Mouse (Mus musculus) neural tube, embryonic 15.5 days (tissue): Measurements from ENCODE around the gene Gm17268. TPM values are rescaled to one million over a fixed set of nuclear protein-coding genes. Genes with fewer than 3 reads are reported as not detected.

Source experiments
- ATAC-seq: fragments of 200-750 bp; cut with Nextera tagmentation; 2 replicates; pipeline ENCODE4 v1.8.0; 2017; ENCODE audit warnings: mild to moderate bottlenecking, moderate TSS enrichment, moderate library complexity; ENCODE audit not compliant: low FRiP score
- H3K27ac ChIP-seq: fragments of 300-500 bp; sonication (generic); replicated peaks from 2 replicates; pipeline ENCODE4 v1.5.1; 2015; ENCODE audit warnings: mild to moderate bottlenecking, inconsistent platforms
- H3K27me3 ChIP-seq: fragments of 300-500 bp; sonication (generic); replicated peaks from 2 replicates; pipeline ENCODE4 v1.6.1; 2015; ENCODE audit warnings: inconsistent platforms
- H3K36me3 ChIP-seq: fragments of 300-500 bp; sonication (generic); 2 replicates; pipeline ENCODE4 v1.6.1; 2015; ENCODE audit warnings: inconsistent platforms
- H3K4me1 ChIP-seq: fragments of 300-500 bp; sonication (generic); 2 replicates; pipeline ENCODE4 v1.6.1; 2015; ENCODE audit warnings: inconsistent platforms
- H3K4me2 ChIP-seq: fragments of 300-500 bp; sonication (generic); 2 replicates; pipeline ENCODE4 v1.6.1; 2015; ENCODE audit warnings: inconsistent platforms, mild to moderate bottlenecking, moderate library complexity
- H3K4me3 ChIP-seq: fragments of 300-500 bp; sonication (generic); replicated peaks from 2 replicates; pipeline ENCODE4 v1.5.1; 2015; ENCODE audit warnings: mild to moderate bottlenecking, inconsistent platforms
- H3K9ac ChIP-seq: fragments of 300-500 bp; sonication (generic); replicated peaks from 2 replicates; pipeline ENCODE4 v1.6.1; 2015; ENCODE audit warnings: mild to moderate bottlenecking, inconsistent platforms
- H3K9me3 ChIP-seq: fragments of 300-500 bp; sonication (generic); replicated peaks from 2 replicates; pipeline ENCODE4 v1.6.1; 2016; ENCODE audit warnings: inconsistent platforms
- WGBS: fragments of 180-500 bp; shearing (Covaris S2); methylation state at CpG from one replicate; pipeline ENCODE4 v1.1.7; 2015; ENCODE audit warnings: mixed read lengths; 5-methylcytosine and 5-hydroxymethylcytosine counted together
- polyA plus RNA-seq: library from polyadenylated mRNA; unstranded; fragments of >200 nt; fragmentation: Nextera tagmentation; extraction: Ambion mirVana; gene quantifications from 2 replicates; pipeline ENCODE4 v1.2.1, GENCODE M21; 2015

Gm17268 gene
- polyA plus RNA-seq, 1 experiment from 2014 or later, result not detected

- no peaks in the 10 kb centered on the region for H3K9me3 ChIP-seq
- H3K27me3 ChIP-seq, result peaks cover 3% of the 10 kb centered on the region
- no peak overlapping the region for H3K9ac ChIP-seq
- H3K4me1 ChIP-seq, result peaks cover 2% of the 10 kb centered on the region; the same call in 1 of the 2 replicates
- no peak overlapping the region for H3K4me3 ChIP-seq
- no peaks in the 10 kb centered on the region for H3K36me3 ChIP-seq
- ATAC-seq, result no peak
- 58% methylated on average over 5 of the region's 5 CpGs for WGBS
- no peak overlapping the region for H3K4me2 ChIP-seq
- H3K27ac ChIP-seq, result no peak overlapping the region
Observed at GRCm38 (mm10) chr11:82000581-82000980, 37.8 kb downstream of the Gm17268 start.

- H3K4me1 ChIP-seq, result peaks cover 2% of the 10 kb centered on the region; the same call in 1 of the 2 replicates
- no peaks in the 10 kb centered on the region for H3K36me3 ChIP-seq
- ATAC-seq, result no peak
- no peaks in the 10 kb centered on the region for H3K9me3 ChIP-seq
- 74% methylated on average over 4 of the region's 4 CpGs for WGBS
- H3K9ac ChIP-seq, result no peak overlapping the region
- H3K27ac ChIP-seq, result no peak overlapping the region
- peaks cover 3% of the 10 kb centered on the region for H3K27me3 ChIP-seq
- no peak overlapping the region for H3K4me3 ChIP-seq
- H3K4me2 ChIP-seq, result no peak overlapping the region
Observed at GRCm38 (mm10) chr11:81999469-81999868, 38.9 kb downstream of the Gm17268 start.

GRCm38 (mm10) chr11:81998646-81999045 lies 39.7 kb downstream of the Gm17268 start:
- no peaks in the 10 kb centered on the region for H3K9me3 ChIP-seq
- no peak overlapping the region for H3K4me2 ChIP-seq
- 94% methylated on average over 3 of the region's 3 CpGs for WGBS
- H3K4me1 ChIP-seq, result peaks cover 2% of the 10 kb centered on the region; the same call in 1 of the 2 replicates
- ATAC-seq, result no peak
- no peaks in the 10 kb centered on the region for H3K36me3 ChIP-seq
- H3K9ac ChIP-seq, result no peak overlapping the region
- H3K4me3 ChIP-seq, result no peak overlapping the region
- no peak overlapping the region for H3K27ac ChIP-seq
- H3K27me3 ChIP-seq, result peaks cover 3% of the 10 kb centered on the region

- peaks cover 3% of the 10 kb centered on the region for H3K27me3 ChIP-seq
- H3K4me1 ChIP-seq, result peaks cover 2% of the 10 kb centered on the region; the same call in 1 of the 2 replicates
- H3K9ac ChIP-seq, result no peak overlapping the region
- no peaks in the 10 kb centered on the region for H3K36me3 ChIP-seq
- no peak for ATAC-seq
- no peaks in the 10 kb centered on the region for H3K9me3 ChIP-seq
- no peak overlapping the region for H3K27ac ChIP-seq
- H3K4me3 ChIP-seq, result no peak overlapping the region
- 89% methylated on average over 5 of the region's 5 CpGs for WGBS
- H3K4me2 ChIP-seq, result no peak overlapping the region
Observed at GRCm38 (mm10) chr11:81997085-81997484, 41.3 kb downstream of the Gm17268 start.

GRCm38 (mm10) chr11:81996172-81996841 lies 42.1 kb downstream of the Gm17268 start:
- Histone ChIP-seq H3K27me3 (peaks cover 3% of the 10 kb centered on the region), H3K36me3 (no peaks in the 10 kb centered on the region), H3K9ac (no peak overlapping the region), H3K4me3 (no peak overlapping the region), H3K4me1 (peaks cover 2% of the 10 kb centered on the region; the same call in 1 of the 2 replicates), H3K4me2 (no peak overlapping the region), H3K27ac (0 out of 2 replicates have a peak overlapping the region, but pooled peaks have one; percentile 6), H3K9me3 (no peaks in the 10 kb centered on the region)
- no peak for ATAC-seq
- WGBS, result 58% methylated on average over 10 of the region's 10 CpGs

GRCm38 (mm10) chr11:81983146-81983545 lies 55.2 kb downstream of the Gm17268 start:
- Histone ChIP-seq H3K4me1 (peaks cover 10% of the 10 kb centered on the region), H3K4me2 (no peak overlapping the region), H3K9ac (no peak overlapping the region), H3K4me3 (no peak overlapping the region), H3K27ac (no peak overlapping the region), H3K27me3 (0 out of 2 replicates have a peak, but pooled peaks cover 4% of the 10 kb centered on the region), H3K36me3 (no peaks in the 10 kb centered on the region), H3K9me3 (no peaks in the 10 kb centered on the region)
- no peak for ATAC-seq
- 44% methylated on average over 5 of the region's 5 CpGs for WGBS

GRCm38 (mm10) chr11:81982191-81982590 lies 56.2 kb downstream of the Gm17268 start:
- peaks cover 7% of the 10 kb centered on the region for H3K4me1 ChIP-seq
- H3K27ac ChIP-seq, result no peak overlapping the region
- no peak overlapping the region for H3K9ac ChIP-seq
- H3K27me3 ChIP-seq, result 0 out of 2 replicates have a peak, but pooled peaks cover 4% of the 10 kb centered on the region
- H3K36me3 ChIP-seq, result no peaks in the 10 kb centered on the region
- 27% methylated on average over 11 of the region's 11 CpGs for WGBS
- ATAC-seq, result no peak
- H3K4me2 ChIP-seq, result no peak overlapping the region
- H3K9me3 ChIP-seq, result no peaks in the 10 kb centered on the region
- no peak overlapping the region for H3K4me3 ChIP-seq

Other genes with a start within 250 kb of the Gm17268 start
- 1.2 TPM in 2 replicates for gene 5530401A14Rik, start 177.9 kb downstream of the Gm17268 start, polyA plus RNA-seq
- 19.2 and 21.3 TPM in 2 replicates for gene Asic2, start 70.1 kb downstream of the Gm17268 start, polyA plus RNA-seq
- gene Ccl2, start 3.0 kb downstream of the Gm17268 start, polyA plus RNA-seq, result 1.6 and 2.5 TPM in 2 replicates
- gene Ccl7, start 7.2 kb upstream of the Gm17268 start, polyA plus RNA-seq, result 1.3 and 2.5 TPM in 2 replicates
- 0.47 and 3.9 TPM in 2 replicates for gene Ccl11, start 19.3 kb upstream of the Gm17268 start, polyA plus RNA-seq
- gene Ccl12, start 63.3 kb upstream of the Gm17268 start, polyA plus RNA-seq, result 3.3 and 5.3 TPM in 2 replicates
- 0.40 TPM in 1 of 2 replicates, not detected in the other for gene Ccl8, start 76.6 kb upstream of the Gm17268 start, polyA plus RNA-seq